Mouse (Mus musculus) midbrain, embryonic 10.5 days (tissue): ENCODE measurements at regions not wholly inside any gene's neighbourhood (a gene's known extent, or its start where the extent isn't known, plus 50 kb on each side); places are given as distances from the start of the nearest gene placed in this dataset.

Experiments used
- DNase-seq: peaks from one replicate; pipeline ENCODE4 v3.0.0-alpha.2; 2017; ENCODE audit warnings: low spot score
- H3K27ac ChIP-seq: fragments of 300-500 bp; sonication (generic); replicated peaks from 2 replicates; pipeline ENCODE4 v1.5.1; 2016; ENCODE audit warnings: mild to moderate bottlenecking
- H3K27me3 ChIP-seq: fragments of 300-500 bp; sonication (generic); 2 replicates; pipeline ENCODE4 v1.6.1; 2016; ENCODE audit warnings: low read depth, mild to moderate bottlenecking; ENCODE audit not compliant: poor library complexity, severe bottlenecking
- H3K36me3 ChIP-seq: fragments of 300-500 bp; sonication (generic); 2 replicates; pipeline ENCODE4 v1.6.1; 2016; ENCODE audit warnings: mild to moderate bottlenecking, moderate library complexity
- H3K4me1 ChIP-seq: fragments of 300-500 bp; sonication (generic); 2 replicates; pipeline ENCODE4 v1.6.1; 2016
- H3K4me3 ChIP-seq: fragments of 300-500 bp; sonication (generic); 2 replicates; pipeline ENCODE4 v1.5.1; 2016; ENCODE audit warnings: mild to moderate bottlenecking, moderate library complexity
- H3K9me3 ChIP-seq: fragments of 300-500 bp; sonication (generic); replicated peaks from 2 replicates; pipeline ENCODE4 v1.6.1; 2016; ENCODE audit warnings: mild to moderate bottlenecking
- WGBS: fragments of 180-500 bp; shearing (Covaris S2); methylation state at CpG from one replicate; pipeline ENCODE4 v1.1.7; 2016; 5-methylcytosine and 5-hydroxymethylcytosine counted together

DNA sequence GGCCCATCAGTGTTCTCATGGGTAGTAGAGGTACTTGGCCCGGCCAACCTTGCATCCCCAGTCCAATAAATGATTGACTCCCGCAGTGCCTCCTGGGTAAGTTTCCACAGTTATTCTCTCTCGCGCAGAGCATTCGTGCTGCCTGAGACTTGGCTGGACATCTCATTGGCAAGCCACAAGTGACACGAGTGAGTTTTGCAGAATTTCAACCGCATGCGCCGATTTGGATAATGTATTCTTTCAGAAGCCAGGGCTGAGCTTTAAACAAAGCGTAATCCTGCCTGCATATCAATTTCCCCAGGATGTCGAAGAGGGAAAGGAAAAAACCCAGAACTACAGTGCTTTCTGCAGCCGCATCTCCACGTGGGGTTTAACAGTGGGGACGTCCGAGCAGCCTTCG, 112.6 kb downstream of the 3100002H09Rik start:
- no peak overlapping the region for H3K27ac ChIP-seq

DNA sequence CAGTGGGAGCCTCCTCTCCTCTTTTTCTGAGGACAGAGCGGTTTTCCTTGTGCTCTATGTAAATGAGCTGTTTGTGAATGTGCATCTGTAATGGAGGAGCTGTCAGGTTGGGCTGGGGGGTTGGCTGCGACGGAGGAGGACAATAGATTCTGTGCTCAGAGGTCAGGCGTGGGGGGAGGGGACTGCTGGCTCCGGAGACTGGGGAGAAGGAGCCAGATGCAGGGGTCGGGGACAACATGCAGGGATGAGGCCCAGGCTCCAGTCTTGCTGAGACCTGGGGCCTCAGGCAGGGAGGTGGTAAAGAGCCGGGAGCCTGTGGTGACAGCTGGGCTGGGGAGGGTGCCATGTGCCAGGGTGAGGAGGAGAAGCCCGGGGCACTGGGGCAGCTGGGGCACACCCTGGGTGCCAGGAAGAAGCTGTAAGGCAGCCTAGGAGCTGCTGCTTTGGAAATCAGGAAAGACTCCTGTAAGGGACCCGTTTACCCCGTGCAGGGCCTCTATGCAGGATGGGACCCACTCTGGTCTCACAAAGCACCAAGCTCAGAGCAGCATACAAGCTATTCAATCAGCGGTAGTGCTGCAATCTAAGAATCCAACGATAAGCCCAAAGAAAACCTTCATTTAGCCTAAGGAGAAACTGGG, 124.5 kb downstream of the 3100002H09Rik start:
- H3K4me3 ChIP-seq, result peak overlapping the region; percentile 35
- peaks cover 75% of the 10 kb centered on the region for H3K27me3 ChIP-seq
- peak overlapping the region; percentile 92 for H3K27ac ChIP-seq
- H3K4me1 ChIP-seq, result peaks cover 37% of the 10 kb centered on the region
- WGBS, result 4% methylated on average over 12 of the region's 12 CpGs
- H3K9me3 ChIP-seq, result peaks cover 35% of the 10 kb centered on the region
- peaks cover 5% of the 10 kb centered on the region; the same call in 1 of the 2 replicates for H3K36me3 ChIP-seq
- DNase-seq, result peak; percentile 92

More for the DNA sequence above, 112.6 kb downstream of the 3100002H09Rik start:
- H3K27me3 ChIP-seq, result peaks cover 39% of the 10 kb centered on the region
- no peak overlapping the region for H3K4me3 ChIP-seq
- 68% methylated on average over 16 of the region's 16 CpGs for WGBS
- DNase-seq, result no peak
- no peaks in the 10 kb centered on the region for H3K36me3 ChIP-seq
- no peaks in the 10 kb centered on the region for H3K9me3 ChIP-seq
- peaks cover 16% of the 10 kb centered on the region for H3K4me1 ChIP-seq

DNA sequence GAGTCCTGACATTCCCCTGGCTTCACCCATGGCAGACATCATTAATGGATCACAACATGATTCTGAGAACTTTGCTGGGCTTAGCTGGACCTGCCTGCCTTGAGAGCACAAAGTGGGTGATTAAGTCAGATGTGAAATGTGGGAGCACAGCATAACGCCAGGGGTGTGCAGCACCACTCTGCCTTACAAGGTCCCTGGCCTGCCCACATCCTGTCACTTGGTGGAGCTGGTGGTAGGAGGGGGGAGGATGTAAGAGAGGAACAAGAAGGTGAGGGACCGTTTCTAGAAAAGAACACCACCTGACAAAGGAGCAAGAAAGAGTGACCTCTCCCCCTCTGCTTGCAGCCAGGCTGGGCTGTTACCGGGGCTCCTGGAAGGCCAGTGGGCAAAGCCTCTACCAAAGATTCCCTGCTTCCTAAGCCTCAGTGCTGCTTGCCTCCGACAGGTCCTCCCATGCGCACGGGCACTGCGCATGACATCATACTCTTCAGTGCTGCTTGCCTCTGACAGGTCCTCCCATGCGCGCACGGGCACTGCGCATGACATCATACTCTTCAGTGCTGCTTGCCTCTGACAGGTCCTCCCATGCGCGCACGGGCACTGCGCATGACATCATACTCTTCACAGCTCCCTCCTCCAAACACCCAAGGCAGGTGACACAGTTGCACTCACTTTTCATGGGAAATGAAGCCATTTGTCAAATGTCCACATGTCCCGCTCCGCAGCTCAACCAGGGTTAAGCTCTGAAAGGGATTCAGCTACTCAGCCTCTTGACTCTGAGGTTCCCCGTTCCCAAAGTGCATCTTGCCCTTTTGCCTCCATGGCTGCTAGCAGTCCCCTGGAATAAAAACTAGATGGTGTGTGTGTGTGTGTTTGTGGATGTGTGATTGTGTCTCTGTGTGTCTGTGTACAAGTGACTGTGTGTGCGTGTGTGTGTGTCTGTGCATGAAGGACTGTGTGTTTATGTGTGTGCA, 125.7 kb downstream of the 3100002H09Rik start:
- H3K4me3 ChIP-seq, result peak overlapping the region; percentile 35
- peaks cover 25% of the 10 kb centered on the region for H3K9me3 ChIP-seq
- WGBS, result 28% methylated on average over 19 of the region's 19 CpGs
- H3K27ac ChIP-seq, result peak overlapping the region; percentile 92
- H3K36me3 ChIP-seq, result peaks cover 5% of the 10 kb centered on the region; the same call in 1 of the 2 replicates
- DNase-seq, result peak; percentile 21
- H3K27me3 ChIP-seq, result peaks cover 78% of the 10 kb centered on the region
- H3K4me1 ChIP-seq, result peaks cover 37% of the 10 kb centered on the region

DNA sequence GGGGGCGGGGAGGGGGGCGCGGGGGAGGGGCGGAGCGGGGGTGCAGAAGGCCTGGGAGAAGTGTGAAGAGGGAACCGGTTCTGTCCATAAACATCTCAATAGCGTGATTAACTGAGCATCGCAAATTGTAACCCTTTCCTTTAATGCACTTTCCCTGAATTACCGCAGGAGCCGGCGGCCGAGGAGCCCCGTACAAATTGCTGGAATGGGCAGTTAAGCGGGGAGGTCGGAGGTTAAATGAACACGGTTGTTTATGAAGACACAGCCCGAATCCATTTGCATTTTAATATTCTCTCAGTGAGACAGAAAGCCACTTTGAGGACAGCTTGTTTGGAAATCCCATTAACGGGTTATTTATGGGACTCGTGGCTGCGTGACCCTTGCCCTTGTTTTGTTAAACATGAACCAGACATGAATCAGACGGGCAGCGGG, 132.7 kb downstream of the 3100002H09Rik start:
- peaks cover 31% of the 10 kb centered on the region for H3K4me1 ChIP-seq
- 1% methylated on average over 21 of the region's 22 CpGs for WGBS
- DNase-seq, result peak; percentile 81
- peak overlapping the region; percentile 78; the same call in 1 of the 2 replicates for H3K27ac ChIP-seq
- peaks cover 98% of the 10 kb centered on the region for H3K27me3 ChIP-seq
- H3K4me3 ChIP-seq, result peak overlapping the region; percentile 46
- H3K36me3 ChIP-seq, result no peaks in the 10 kb centered on the region
- H3K9me3 ChIP-seq, result no peaks in the 10 kb centered on the region

DNA sequence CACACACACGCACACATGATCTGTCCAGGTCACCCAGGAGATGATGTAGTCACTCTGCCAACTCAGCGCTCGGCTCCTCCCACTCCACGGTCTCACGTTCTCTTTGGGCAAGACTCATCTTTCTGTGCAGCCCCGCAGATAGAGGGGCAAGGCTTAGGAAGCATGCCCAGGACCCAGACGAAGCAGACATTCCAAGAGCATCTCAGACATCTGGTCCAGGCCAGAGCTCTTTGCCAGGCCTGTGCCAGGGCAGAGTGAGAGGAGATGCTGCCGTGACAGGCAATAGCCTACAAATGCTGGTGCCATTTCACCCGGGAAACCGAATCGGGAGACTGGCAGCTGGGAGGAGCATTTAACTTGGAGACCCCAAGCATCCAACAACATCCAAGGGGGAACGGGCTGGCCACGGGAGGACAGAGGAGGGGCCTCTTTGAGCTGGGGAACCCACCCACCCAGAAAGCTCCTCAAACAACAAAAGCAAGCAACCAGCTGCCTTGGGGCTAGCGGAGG, 133.2 kb downstream of the 3100002H09Rik start:
- H3K27ac ChIP-seq, result peak overlapping the region; percentile 78
- H3K9me3 ChIP-seq, result no peaks in the 10 kb centered on the region
- peaks cover 36% of the 10 kb centered on the region for H3K4me1 ChIP-seq
- H3K27me3 ChIP-seq, result peaks cover 98% of the 10 kb centered on the region
- peak; percentile 76 for DNase-seq
- H3K36me3 ChIP-seq, result no peaks in the 10 kb centered on the region
- WGBS, result 16% methylated on average over 14 of the region's 14 CpGs
- peak overlapping the region; percentile 46 for H3K4me3 ChIP-seq

DNA sequence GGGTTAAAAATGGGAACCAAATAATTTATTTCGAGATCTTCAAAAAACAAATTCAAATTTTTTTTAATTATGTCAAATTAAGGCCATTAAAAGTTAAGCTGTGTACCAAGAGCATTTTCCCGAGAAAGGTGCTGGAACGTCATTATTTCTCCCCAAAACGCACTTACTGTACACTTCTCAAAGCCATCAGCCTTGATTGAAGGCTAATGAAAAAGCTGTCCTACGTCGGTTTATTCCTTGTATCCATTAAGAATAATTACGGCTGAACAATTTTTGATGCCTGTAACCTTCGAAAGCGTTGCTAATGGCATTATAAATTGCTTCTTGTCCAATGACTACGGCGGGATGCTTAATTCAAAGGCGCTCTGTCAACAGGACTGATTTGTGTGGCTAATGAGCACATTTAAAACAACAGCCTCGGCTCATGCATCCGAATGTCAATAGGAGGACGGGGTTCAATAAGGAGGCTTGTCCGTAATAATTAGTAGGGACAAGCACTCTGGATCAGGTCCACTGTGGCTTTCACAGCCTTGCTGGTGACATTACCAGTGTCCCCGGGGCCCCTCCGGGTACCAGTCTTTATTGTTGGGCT, 145.3 kb downstream of the 3100002H09Rik start:
- Histone ChIP-seq H3K27ac (no peak overlapping the region), H3K4me1 (peaks cover 1% of the 10 kb centered on the region), H3K9me3 (no peaks in the 10 kb centered on the region), H3K4me3 (no peak overlapping the region), H3K36me3 (no peaks in the 10 kb centered on the region), H3K27me3 (peaks cover 97% of the 10 kb centered on the region)
- 87% methylated on average over 18 of the region's 18 CpGs for WGBS
- no peak for DNase-seq

DNA sequence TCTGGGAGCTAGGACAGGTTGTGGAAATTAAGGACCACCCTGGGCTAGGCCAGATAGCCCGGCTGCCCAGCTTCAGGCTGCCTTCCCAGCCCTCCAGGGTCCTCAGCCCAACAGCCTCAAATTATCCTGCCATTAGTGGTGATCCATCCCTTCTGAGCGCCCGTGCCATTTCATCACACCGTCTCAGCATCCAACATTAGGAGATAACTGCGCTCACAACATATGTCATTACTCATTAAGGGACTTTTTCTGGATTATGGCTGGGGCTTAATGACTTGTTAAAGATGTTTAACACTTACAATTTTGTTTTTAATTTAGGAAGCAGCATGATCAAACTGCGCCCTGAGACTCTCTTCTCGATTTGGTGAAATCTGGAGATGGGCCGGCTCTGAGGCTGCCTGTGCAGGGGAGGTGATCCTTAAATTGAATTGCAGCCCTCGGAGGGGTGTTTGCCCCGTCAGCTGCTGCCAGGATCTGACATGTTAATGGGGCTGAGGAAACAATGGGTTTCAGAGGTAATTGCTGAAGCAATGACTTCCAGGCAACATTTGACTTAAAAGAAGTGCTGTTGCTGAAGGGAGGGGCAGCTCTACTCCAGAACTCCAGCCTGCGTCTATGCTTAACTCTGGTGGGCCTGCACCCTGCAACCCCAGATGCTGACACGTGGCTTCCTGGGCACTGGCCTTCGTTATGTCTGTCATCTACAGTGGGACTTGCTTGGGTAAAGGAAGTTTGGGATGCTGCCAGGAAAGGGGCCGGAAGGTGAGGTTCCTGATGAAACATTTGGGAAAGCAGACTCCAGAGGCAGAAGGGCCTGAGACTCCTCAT, 154.9 kb downstream of the 3100002H09Rik start:
- Histone ChIP-seq H3K4me1 (peaks cover 67% of the 10 kb centered on the region), H3K27ac (peak overlapping the region; percentile 59), H3K4me3 (no peak overlapping the region), H3K9me3 (no peaks in the 10 kb centered on the region), H3K36me3 (no peaks in the 10 kb centered on the region), H3K27me3 (peaks cover 83% of the 10 kb centered on the region)
- DNase-seq, result no peak
- 56% methylated on average over 14 of the region's 14 CpGs for WGBS

DNA sequence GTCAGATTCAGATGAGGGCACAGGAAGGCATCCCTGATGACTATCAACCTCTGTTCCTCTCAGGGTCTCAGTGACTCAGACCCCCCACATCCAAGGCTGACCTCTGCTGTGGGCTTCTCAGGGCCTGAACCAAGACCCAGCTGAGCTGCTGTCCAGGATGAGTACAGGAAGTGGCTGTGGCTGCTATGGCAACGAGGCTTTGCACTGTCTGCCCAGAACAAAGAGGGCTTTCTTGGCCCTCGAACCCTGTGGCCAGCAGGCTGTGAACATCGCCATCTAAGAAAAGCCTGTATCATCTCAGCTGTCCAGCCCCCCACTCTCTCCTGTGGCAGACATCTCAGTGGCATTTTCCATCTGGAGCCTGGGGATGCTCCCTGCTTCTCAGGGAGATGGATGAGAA, 159.5 kb downstream of the 3100002H09Rik start:
- Histone ChIP-seq H3K36me3 (no peaks in the 10 kb centered on the region), H3K27me3 (peaks cover 66% of the 10 kb centered on the region), H3K9me3 (no peaks in the 10 kb centered on the region), H3K27ac (peak overlapping the region; percentile 85), H3K4me1 (peaks cover 54% of the 10 kb centered on the region), H3K4me3 (peak overlapping the region; percentile 26)
- peak; percentile 86 for DNase-seq
- WGBS, result 0% methylated on average over 3 of the region's 3 CpGs

DNA sequence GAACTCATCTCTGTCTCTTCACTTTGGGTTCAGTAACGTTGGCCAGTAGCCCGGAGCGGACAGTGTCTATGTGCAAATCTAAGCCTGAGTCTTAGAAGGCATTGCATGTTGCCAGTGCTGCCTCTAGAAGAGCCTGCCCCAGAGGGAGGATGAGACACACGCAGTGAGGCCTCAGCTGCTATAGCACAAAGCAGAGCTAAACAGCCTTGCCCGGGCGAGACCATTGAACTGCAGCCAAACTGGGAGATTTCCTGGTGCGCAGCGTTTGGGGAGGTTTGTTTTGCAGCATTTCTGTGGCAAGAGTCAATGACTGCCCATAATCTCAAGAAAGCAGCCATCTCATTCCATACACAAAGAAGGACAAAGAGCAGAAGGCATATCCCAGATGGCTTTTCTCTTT, 164.0 kb downstream of the 3100002H09Rik start:
- peak overlapping the region; percentile 65 for H3K27ac ChIP-seq
- WGBS, result 59% methylated on average over 8 of the region's 8 CpGs
- H3K36me3 ChIP-seq, result no peaks in the 10 kb centered on the region
- H3K4me1 ChIP-seq, result peaks cover 69% of the 10 kb centered on the region
- no peak for DNase-seq
- peaks cover 73% of the 10 kb centered on the region for H3K27me3 ChIP-seq
- H3K9me3 ChIP-seq, result no peaks in the 10 kb centered on the region
- no peak overlapping the region for H3K4me3 ChIP-seq

DNA sequence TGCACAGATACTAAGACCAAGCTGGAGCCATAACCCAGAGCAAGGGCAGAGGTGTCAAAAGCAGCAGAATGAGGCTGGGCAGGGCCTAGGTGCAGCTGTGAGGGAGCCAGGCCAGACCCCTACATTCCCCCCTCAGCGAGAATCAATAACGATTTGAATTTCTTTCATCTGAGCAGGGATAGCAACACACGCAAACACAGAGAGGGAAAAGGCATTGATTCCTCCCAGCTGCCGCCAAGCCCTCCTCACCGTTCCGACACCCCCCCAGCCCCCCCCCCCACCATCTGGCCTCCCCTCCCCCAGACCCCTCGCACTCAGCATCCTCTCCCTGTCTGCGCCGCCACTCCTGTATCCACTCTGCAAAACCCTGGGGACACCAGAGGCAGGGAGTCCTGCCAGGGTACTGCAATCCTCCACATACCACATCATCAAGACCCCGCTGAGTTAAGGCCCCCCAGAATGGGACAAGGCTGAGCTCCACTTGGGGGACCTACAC, 166.9 kb downstream of the 3100002H09Rik start:
- DNase-seq, result peak; percentile 67
- H3K36me3 ChIP-seq, result no peaks in the 10 kb centered on the region
- peaks cover 88% of the 10 kb centered on the region for H3K27me3 ChIP-seq
- peak overlapping the region; percentile 32 for H3K4me3 ChIP-seq
- H3K27ac ChIP-seq, result peak overlapping the region; percentile 81
- peaks cover 69% of the 10 kb centered on the region for H3K4me1 ChIP-seq
- WGBS, result 0% methylated on average over 10 of the region's 10 CpGs
- no peaks in the 10 kb centered on the region for H3K9me3 ChIP-seq

DNA sequence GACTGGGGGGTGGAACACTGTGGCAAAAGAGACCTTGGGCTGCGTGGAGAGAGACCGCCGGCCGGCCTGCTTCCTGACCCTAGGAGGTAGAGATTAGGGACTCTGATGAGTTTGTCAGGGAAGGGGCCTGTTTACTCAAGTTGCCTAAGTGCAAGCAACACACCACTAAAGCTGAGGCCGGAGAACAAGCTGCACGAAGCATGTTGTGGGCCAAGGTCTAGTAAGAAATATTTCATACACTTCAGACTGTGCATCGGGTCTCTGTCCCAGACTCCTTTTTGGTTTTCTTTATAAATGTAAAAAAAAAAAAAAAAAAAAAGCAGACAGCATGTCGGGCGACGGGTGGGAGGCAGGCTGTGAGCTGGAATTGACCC, 167.5 kb downstream of the 3100002H09Rik start:
- Histone ChIP-seq H3K4me1 (peaks cover 69% of the 10 kb centered on the region), H3K4me3 (peak overlapping the region; percentile 32; the same call in 1 of the 2 replicates), H3K27me3 (peaks cover 94% of the 10 kb centered on the region), H3K36me3 (no peaks in the 10 kb centered on the region), H3K27ac (peak overlapping the region; percentile 81), H3K9me3 (no peaks in the 10 kb centered on the region; the same call in 1 of the 2 replicates)
- 5% methylated on average over 10 of the region's 10 CpGs for WGBS
- DNase-seq, result no peak
